Mouse (Mus musculus): ENCODE measurements at regions not wholly inside any gene's neighbourhood (a gene's known extent, or its start where the extent isn't known, plus 50 kb on each side); places are given as distances from the start of the nearest gene placed in this dataset.

DNA sequence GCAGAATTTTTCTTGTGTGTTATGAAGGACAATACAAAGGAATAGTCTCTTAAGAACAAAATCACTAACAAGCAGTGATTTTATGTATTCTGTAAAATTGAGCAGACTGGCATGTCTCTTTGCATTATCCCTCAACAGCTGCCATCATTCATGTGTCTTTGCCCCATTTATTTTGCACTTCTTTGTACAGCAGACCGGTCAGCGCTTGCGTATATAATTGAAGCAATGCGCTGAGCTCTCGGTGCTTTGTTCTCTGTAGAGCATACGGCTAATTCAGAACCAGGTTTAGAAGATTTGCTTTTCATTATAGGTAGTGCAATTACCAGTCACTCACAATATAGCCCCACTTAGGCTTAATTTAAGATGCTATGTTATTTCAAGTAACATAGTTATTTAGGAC lies 173.1 kb upstream of the Ube2e3 start:
- Histone ChIP-seq H3K9ac (ENCODE audit: insufficient read depth, low read depth) (no peak overlapping the region), H3K27ac (ENCODE audit: insufficient read depth, low read depth) (no peak overlapping the region), H3K79me2 (replicated peaks; ENCODE audit: control insufficient read depth, extremely low read depth, insufficient read depth, poor library complexity, severe bottlenecking) (no peaks in the 10 kb centered on the region), H3K9me3 (replicated peaks; ENCODE audit: low read length) (no peaks in the 10 kb centered on the region), H3K27me3 (replicated peaks) (no peaks in the 10 kb centered on the region), H3K4me3 (replicated peaks in 1 of 3; ENCODE audit: low read depth in 2 of 3, low read length in 2 of 3, poor library complexity in 1 of 3) (no peak overlapping the region), H3K4me2 (ENCODE audit: insufficient read depth, low read depth, poor library complexity, severe bottlenecking) (no peak overlapping the region), H3K36me3 (replicated peaks in 1 of 2; ENCODE audit: control insufficient read depth in 1 of 2, insufficient read depth in 1 of 2, low read length in 1 of 2) (no peaks in the 10 kb centered on the region), H3K4me1 (ENCODE audit: control insufficient read depth in 1 of 2, insufficient read depth in 2 of 2) (peaks cover 0 to 3% of the 10 kb centered on the region in 2 experiments; a peak in 1 of 4 replicates)
- TF ChIP-seq EP300 (IDR thresholded peaks at IDR 0.05; ENCODE audit: low read length) (no peak), MAZ (IDR thresholded peaks at IDR 0.05; ENCODE audit: low read depth, low read length) (no peak), NRF1 (IDR thresholded peaks at IDR 0.05; ENCODE audit: low read depth, low read length) (no peak), RCOR1 (conservative IDR thresholded peaks at IDR 0.05; ENCODE audit: low read depth, low read length) (no peak), ZC3H11A (IDR thresholded peaks at IDR 0.05; ENCODE audit: low read depth, low read length) (no peak), MXI1 (IDR thresholded peaks at IDR 0.05; ENCODE audit: low read depth, low read length) (no peak), BHLHE40 (IDR thresholded peaks at IDR 0.05; ENCODE audit: low read depth, low read length) (no peak), ETS1 (conservative IDR thresholded peaks at IDR 0.05; ENCODE audit: low read depth, low read length) (no peak), GABPA (IDR thresholded peaks at IDR 0.05; ENCODE audit: insufficient replicate concordance, low read depth, low read length) (no peak), JUND (conservative IDR thresholded peaks at IDR 0.05; ENCODE audit: low read depth, low read length) (no peak), E2F4 (IDR thresholded peaks at IDR 0.05; ENCODE audit: insufficient replicate concordance, low read depth, low read length) (no peak)
- in situ Hi-C loops (cut with MboI; ENCODE audit: low pct_ligation_motif_present, low pct_unique_long_range_greater_than_20kb, low sequenced_read_pairs), result no loop called here
- dilution Hi-C loops (cut with MboI; ENCODE audit: extremely low pct_ligation_motif_present, extremely low pct_unique_long_range_greater_than_20kb, low sequenced_read_pairs), result no loop called here
- no peak for DNase-seq (ENCODE audit: extremely low read depth)

DNA sequence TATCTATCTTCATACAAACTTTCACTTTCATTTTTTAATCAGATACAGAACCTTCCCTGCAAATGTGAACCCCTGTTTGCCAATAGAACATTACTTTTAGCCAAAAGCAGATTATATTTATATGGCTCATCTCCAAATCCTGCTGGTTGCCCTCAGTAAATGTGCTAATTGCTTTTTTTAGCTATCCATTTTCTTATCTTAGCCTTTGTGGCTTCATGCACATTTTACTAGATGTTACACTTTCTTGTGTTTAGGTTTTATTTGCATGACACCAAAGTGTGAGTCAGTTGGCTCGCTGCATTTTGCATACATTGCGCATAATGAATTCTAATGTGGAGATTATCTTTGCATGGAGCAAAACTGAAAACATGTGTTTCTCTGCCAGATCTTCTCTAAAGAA lies 211.3 kb upstream of the Ube2e3 start:
- Histone ChIP-seq H3K79me2 (replicated peaks; ENCODE audit: control insufficient read depth, extremely low read depth, insufficient read depth, poor library complexity, severe bottlenecking) (no peaks in the 10 kb centered on the region), H3K9ac (ENCODE audit: insufficient read depth, low read depth) (no peak overlapping the region), H3K4me2 (ENCODE audit: insufficient read depth, low read depth, poor library complexity, severe bottlenecking) (peak overlapping the region; percentile 21; the same call in 1 of the 2 replicates), H3K9me3 (replicated peaks; ENCODE audit: low read length) (no peaks in the 10 kb centered on the region), H3K4me1 (ENCODE audit: control insufficient read depth in 1 of 2, insufficient read depth in 2 of 2) (peaks cover 0 to 5% of the 10 kb centered on the region in 2 experiments; a peak in 1 of 4 replicates), H3K4me3 (replicated peaks in 1 of 3; ENCODE audit: low read depth in 2 of 3, low read length in 2 of 3, poor library complexity in 1 of 3) (no peak overlapping the region), H3K36me3 (replicated peaks in 1 of 2; ENCODE audit: control insufficient read depth in 1 of 2, insufficient read depth in 1 of 2, low read length in 1 of 2) (no peaks in the 10 kb centered on the region), H3K27ac (ENCODE audit: insufficient read depth, low read depth) (no peak overlapping the region), H3K27me3 (replicated peaks) (no peaks in the 10 kb centered on the region)
- dilution Hi-C loops (cut with MboI; ENCODE audit: extremely low pct_ligation_motif_present, extremely low pct_unique_long_range_greater_than_20kb, low sequenced_read_pairs) (no loop called here), in situ Hi-C loops (cut with MboI; ENCODE audit: low pct_ligation_motif_present, low pct_unique_long_range_greater_than_20kb, low sequenced_read_pairs) (no loop called here)
- TF ChIP-seq RAD21 (IDR thresholded peaks at IDR 0.05; ENCODE audit: low read depth, low read length) (no peak), TCF12 (IDR thresholded peaks at IDR 0.05; ENCODE audit: low read depth, low read length) (no peak), ETS1 (conservative IDR thresholded peaks at IDR 0.05; ENCODE audit: low read depth, low read length) (no peak), NELFE (IDR thresholded peaks at IDR 0.05; ENCODE audit: low read depth, low read length) (no peak)
- peak; percentile 10 for DNase-seq (ENCODE audit: extremely low read depth)
